Mouse (Mus musculus): Measurements from ENCODE around the gene Kcnip1. TPM values are rescaled to one million over a fixed set of nuclear protein-coding genes. Genes with fewer than 3 reads are reported as not detected.

Kcnip1 gene
- polyA plus RNA-seq, 1 experiment from 2014 or later = 112 TPM

DNA sequence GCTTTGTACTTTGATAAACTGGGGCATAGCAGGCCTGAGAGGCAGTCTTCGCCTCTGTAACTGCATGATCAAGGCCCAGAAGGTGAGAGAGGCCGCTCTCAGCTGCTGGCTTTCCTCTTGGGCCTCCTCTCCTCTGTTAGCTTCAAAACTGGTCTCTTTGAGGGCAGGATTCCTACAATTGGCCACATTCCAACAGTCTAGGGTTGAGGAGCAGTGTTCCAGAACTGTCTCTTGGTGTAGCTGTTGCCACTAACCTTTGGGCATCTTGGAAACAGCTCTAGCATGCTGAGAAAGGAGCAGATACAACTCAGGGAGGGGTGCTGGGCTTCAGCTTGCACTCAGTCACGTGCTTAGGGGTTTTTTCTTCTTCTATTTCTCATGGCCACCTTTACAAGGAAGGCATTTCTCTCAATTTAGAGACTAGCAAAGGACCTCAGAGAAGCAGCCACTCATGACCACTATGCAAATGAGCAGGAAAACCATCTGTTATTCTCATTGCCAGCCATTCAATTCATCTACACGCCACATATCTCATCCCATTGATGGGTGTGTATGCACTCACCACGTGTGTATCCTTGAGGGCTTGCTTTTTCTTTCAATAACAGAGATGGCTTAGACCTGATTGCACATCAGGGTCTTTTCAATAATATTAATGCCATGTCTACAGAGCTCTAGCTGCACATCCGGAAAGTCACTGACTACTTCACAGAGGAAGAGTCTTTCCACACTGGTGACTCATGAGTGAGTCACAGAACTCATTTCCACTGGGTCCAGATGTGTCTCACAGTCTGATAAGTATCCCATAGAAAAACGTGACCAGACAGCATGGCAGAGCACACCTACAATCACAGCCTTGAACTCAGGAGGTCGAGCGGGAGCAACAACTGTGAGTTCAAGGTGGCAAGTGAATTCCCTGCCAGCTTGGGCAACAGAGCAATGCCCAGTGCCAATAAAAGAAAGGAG is 225.7 kb downstream of the Kcnip1 start:
- Histone ChIP-seq H3K4me2 (ENCODE audit: low read length) (no peak overlapping the region), H3K36me3 (ENCODE audit: control insufficient read depth, insufficient read depth, low read length) (no peaks in the 10 kb centered on the region), H3K9ac (ENCODE audit: low read depth, low read length) (no peak overlapping the region), H3K4me3 (ENCODE audit: low read depth, low read length) (no peak overlapping the region), H3K27me3 (ENCODE audit: control insufficient read depth, insufficient read depth, low read depth, low read length) (no peaks in the 10 kb centered on the region), H3K27ac (ENCODE audit: low read length) (no peak overlapping the region), H3K9me3 (replicated peaks; ENCODE audit: control insufficient read depth, low read length, poor library complexity, severe bottlenecking) (no peaks in the 10 kb centered on the region), H3K4me1 (ENCODE audit: control insufficient read depth, insufficient read depth, low read length) (peaks cover 10% of the 10 kb centered on the region; the same call in 1 of the 2 replicates)
- WGBS = 80% methylated on average over 9 of the region's 9 CpGs
- ATAC-seq = no peak

DNA sequence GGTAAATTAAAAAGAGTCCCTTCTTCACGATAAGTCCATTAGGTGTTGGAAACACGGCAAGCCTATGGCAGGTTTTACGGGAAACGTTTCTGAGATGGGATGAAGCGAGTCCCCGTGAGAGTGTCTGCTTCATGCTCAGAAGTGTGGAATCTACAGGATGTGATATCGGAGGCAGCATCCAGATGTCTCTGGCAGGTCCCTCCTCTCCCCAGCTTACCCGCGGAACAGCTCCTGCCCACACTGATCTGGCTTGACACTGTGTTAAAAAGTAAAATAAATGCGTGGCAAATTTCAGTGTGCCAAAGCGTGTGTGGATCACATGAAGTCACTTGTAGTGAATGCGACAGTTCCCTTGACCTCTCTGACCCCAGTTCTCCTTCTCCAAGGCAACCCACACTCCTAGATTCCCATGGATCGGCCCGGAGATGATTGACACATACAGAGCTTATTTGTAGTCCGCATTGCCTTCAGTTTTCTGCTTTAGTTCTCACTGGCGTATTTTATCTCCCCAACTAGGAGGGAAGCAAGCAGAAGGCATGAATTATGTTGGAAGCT is 231.7 kb downstream of the Kcnip1 start:
- no peaks in the 10 kb centered on the region for H3K27me3 ChIP-seq (ENCODE audit: control insufficient read depth, insufficient read depth, low read depth, low read length)
- WGBS = 57% methylated on average over 16 of the region's 16 CpGs
- no peaks in the 10 kb centered on the region for H3K36me3 ChIP-seq (ENCODE audit: control insufficient read depth, insufficient read depth, low read length)
- H3K9me3 ChIP-seq (replicated peaks; ENCODE audit: control insufficient read depth, low read length, poor library complexity, severe bottlenecking) = no peaks in the 10 kb centered on the region
- no peak overlapping the region for H3K4me3 ChIP-seq (ENCODE audit: low read depth, low read length)
- peaks cover 5% of the 10 kb centered on the region; the same call in 1 of the 2 replicates for H3K4me1 ChIP-seq (ENCODE audit: control insufficient read depth, insufficient read depth, low read length)
- ATAC-seq = no peak
- H3K27ac ChIP-seq (ENCODE audit: low read length) = no peak overlapping the region
- no peak overlapping the region for H3K9ac ChIP-seq (ENCODE audit: low read depth, low read length)
- H3K4me2 ChIP-seq (ENCODE audit: low read length) = no peak overlapping the region

GRCm38 (mm10) chr11:33756624-33757023 is 236.3 kb downstream of the Kcnip1 start:
- H3K9ac ChIP-seq (ENCODE audit: low read depth, low read length) = no peak overlapping the region
- H3K4me1 ChIP-seq (ENCODE audit: control insufficient read depth, insufficient read depth, low read length) = peaks cover 8% of the 10 kb centered on the region; the same call in 1 of the 2 replicates
- H3K27me3 ChIP-seq (ENCODE audit: control insufficient read depth, insufficient read depth, low read depth, low read length) = no peaks in the 10 kb centered on the region
- H3K4me3 ChIP-seq (ENCODE audit: low read depth, low read length) = no peak overlapping the region
- no peaks in the 10 kb centered on the region for H3K9me3 ChIP-seq (replicated peaks; ENCODE audit: control insufficient read depth, low read length, poor library complexity, severe bottlenecking)
- peak; percentile 28; the same call in 1 of the 2 replicates for ATAC-seq
- H3K4me2 ChIP-seq (ENCODE audit: low read length) = no peak overlapping the region
- WGBS = 46% methylated on average over 15 of the region's 15 CpGs
- no peaks in the 10 kb centered on the region for H3K36me3 ChIP-seq (ENCODE audit: control insufficient read depth, insufficient read depth, low read length)
- H3K27ac ChIP-seq (ENCODE audit: low read length) = no peak overlapping the region

GRCm38 (mm10) chr11:33752431-33752873 is 240.5 kb downstream of the Kcnip1 start:
- no peak overlapping the region for H3K4me3 ChIP-seq (ENCODE audit: low read depth, low read length)
- no peaks in the 10 kb centered on the region for H3K27me3 ChIP-seq (ENCODE audit: control insufficient read depth, insufficient read depth, low read depth, low read length)
- WGBS = 45% methylated on average over 4 of the region's 4 CpGs
- no peaks in the 10 kb centered on the region for H3K9me3 ChIP-seq (replicated peaks; ENCODE audit: control insufficient read depth, low read length, poor library complexity, severe bottlenecking)
- H3K27ac ChIP-seq (ENCODE audit: low read length) = no peak overlapping the region
- H3K4me2 ChIP-seq (ENCODE audit: low read length) = no peak overlapping the region
- no peak overlapping the region for H3K9ac ChIP-seq (ENCODE audit: low read depth, low read length)
- ATAC-seq = no peak
- H3K36me3 ChIP-seq (ENCODE audit: control insufficient read depth, insufficient read depth, low read length) = no peaks in the 10 kb centered on the region
- peaks cover 6% of the 10 kb centered on the region; the same call in 1 of the 2 replicates for H3K4me1 ChIP-seq (ENCODE audit: control insufficient read depth, insufficient read depth, low read length)

DNA sequence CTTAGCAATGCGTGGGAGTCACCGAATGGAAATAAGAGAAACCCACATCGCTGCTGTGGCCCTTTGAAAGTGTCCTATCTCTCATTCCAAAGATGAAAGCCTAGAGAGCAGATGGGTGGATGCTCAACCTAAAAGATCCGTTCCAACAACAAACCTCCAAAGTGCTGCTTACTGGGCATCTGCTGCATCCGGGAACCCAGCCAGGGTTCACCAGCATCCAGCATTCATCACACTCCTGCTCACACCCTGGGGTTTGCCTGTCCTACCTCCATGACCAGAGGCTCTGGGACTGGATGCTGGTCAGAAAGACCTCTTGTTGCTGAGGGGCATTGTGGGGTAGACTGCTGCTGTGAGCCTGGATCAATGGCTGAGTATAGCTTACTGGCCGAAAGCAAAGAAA is 241.4 kb downstream of the Kcnip1 start:
- no peak for ATAC-seq
- no peaks in the 10 kb centered on the region for H3K27me3 ChIP-seq (ENCODE audit: control insufficient read depth, insufficient read depth, low read depth, low read length)
- H3K4me2 ChIP-seq (ENCODE audit: low read length) = no peak overlapping the region
- no peaks in the 10 kb centered on the region for H3K36me3 ChIP-seq (ENCODE audit: control insufficient read depth, insufficient read depth, low read length)
- H3K4me3 ChIP-seq (ENCODE audit: low read depth, low read length) = no peak overlapping the region
- H3K9me3 ChIP-seq (replicated peaks; ENCODE audit: control insufficient read depth, low read length, poor library complexity, severe bottlenecking) = no peaks in the 10 kb centered on the region
- no peak overlapping the region for H3K9ac ChIP-seq (ENCODE audit: low read depth, low read length)
- no peak overlapping the region for H3K27ac ChIP-seq (ENCODE audit: low read length)
- WGBS = 92% methylated on average over 6 of the region's 6 CpGs
- peaks cover 3% of the 10 kb centered on the region; the same call in 1 of the 2 replicates for H3K4me1 ChIP-seq (ENCODE audit: control insufficient read depth, insufficient read depth, low read length)

- Histone ChIP-seq H3K36me3 (ENCODE audit: control insufficient read depth, insufficient read depth, low read length) (no peaks in the 10 kb centered on the region), H3K9ac (ENCODE audit: low read depth, low read length) (no peak overlapping the region), H3K4me2 (ENCODE audit: low read length) (no peak overlapping the region), H3K4me3 (ENCODE audit: low read depth, low read length) (no peak overlapping the region), H3K27me3 (ENCODE audit: control insufficient read depth, insufficient read depth, low read depth, low read length) (no peaks in the 10 kb centered on the region), H3K4me1 (ENCODE audit: control insufficient read depth, insufficient read depth, low read length) (peaks cover 3% of the 10 kb centered on the region; the same call in 1 of the 2 replicates), H3K27ac (ENCODE audit: low read length) (no peak overlapping the region), H3K9me3 (replicated peaks; ENCODE audit: control insufficient read depth, low read length, poor library complexity, severe bottlenecking) (no peaks in the 10 kb centered on the region)
- WGBS = 91% methylated on average over 4 of the region's 4 CpGs
- no peak for ATAC-seq
Observed at GRCm38 (mm10) chr11:33749979-33750378, 243.0 kb downstream of the Kcnip1 start.

DNA sequence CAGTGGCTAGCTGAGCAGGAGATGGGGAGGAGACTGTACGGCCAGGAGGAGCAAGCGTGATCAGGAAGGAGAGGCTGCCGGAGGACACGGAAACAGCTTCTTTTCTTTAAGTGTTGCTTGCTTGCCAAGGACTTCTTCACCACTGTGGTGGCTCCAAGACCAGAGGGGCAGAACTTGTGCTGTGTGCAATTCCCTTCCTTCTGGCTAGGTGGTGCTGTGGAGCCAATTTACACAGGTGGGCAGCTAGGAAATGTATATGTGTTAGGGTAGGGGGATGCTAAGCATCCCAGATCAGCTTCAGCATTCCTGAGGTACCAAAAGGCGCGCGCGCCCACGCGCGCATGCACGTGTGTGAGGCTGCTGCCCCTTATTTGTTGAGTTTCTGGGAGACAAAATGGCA is 243.5 kb downstream of the Kcnip1 start:
- no peaks in the 10 kb centered on the region for H3K36me3 ChIP-seq (ENCODE audit: control insufficient read depth, insufficient read depth, low read length)
- H3K27ac ChIP-seq (ENCODE audit: low read length) = no peak overlapping the region
- 91% methylated on average over 12 of the region's 12 CpGs for WGBS
- no peak overlapping the region for H3K4me3 ChIP-seq (ENCODE audit: low read depth, low read length)
- H3K4me2 ChIP-seq (ENCODE audit: low read length) = no peak overlapping the region
- no peak for ATAC-seq
- no peaks in the 10 kb centered on the region for H3K9me3 ChIP-seq (replicated peaks; ENCODE audit: control insufficient read depth, low read length, poor library complexity, severe bottlenecking)
- no peak overlapping the region for H3K9ac ChIP-seq (ENCODE audit: low read depth, low read length)
- H3K27me3 ChIP-seq (ENCODE audit: control insufficient read depth, insufficient read depth, low read depth, low read length) = no peaks in the 10 kb centered on the region
- peaks cover 6% of the 10 kb centered on the region; the same call in 1 of the 2 replicates for H3K4me1 ChIP-seq (ENCODE audit: control insufficient read depth, insufficient read depth, low read length)

- H3K36me3 ChIP-seq (ENCODE audit: control insufficient read depth, insufficient read depth, low read length) = no peaks in the 10 kb centered on the region
- H3K4me1 ChIP-seq (ENCODE audit: control insufficient read depth, insufficient read depth, low read length) = peaks cover 7% of the 10 kb centered on the region; the same call in 1 of the 2 replicates
- no peaks in the 10 kb centered on the region for H3K27me3 ChIP-seq (ENCODE audit: control insufficient read depth, insufficient read depth, low read depth, low read length)
- ATAC-seq = no peak
- no peak overlapping the region for H3K4me2 ChIP-seq (ENCODE audit: low read length)
- H3K9ac ChIP-seq (ENCODE audit: low read depth, low read length) = no peak overlapping the region
- 88% methylated on average over 5 of the region's 5 CpGs for WGBS
- no peak overlapping the region for H3K27ac ChIP-seq (ENCODE audit: low read length)
- H3K4me3 ChIP-seq (ENCODE audit: low read depth, low read length) = no peak overlapping the region
- H3K9me3 ChIP-seq (replicated peaks; ENCODE audit: control insufficient read depth, low read length, poor library complexity, severe bottlenecking) = no peaks in the 10 kb centered on the region
Observed at GRCm38 (mm10) chr11:33748754-33749153, 244.2 kb downstream of the Kcnip1 start.
